Mouse (Mus musculus) thymus, adult 2 months (tissue): ENCODE results near the gene Gm28035. TPM values are rescaled to one million over a fixed set of nuclear protein-coding genes. Genes with fewer than 3 reads are reported as not detected.

Experiments used
- DNase-seq: peaks from one replicate; pipeline ENCODE4 v3.0.0; 2021
- H3K27ac ChIP-seq: fragments of 200-500 bp; 2 replicates; pipeline ENCODE4 v1.5.1; 2012; ENCODE audit warnings: low read length, control low read depth; ENCODE audit not compliant: control insufficient read depth, insufficient read depth
- H3K27me3 ChIP-seq: fragments of 200-500 bp; 2 replicates; pipeline ENCODE4 v1.6.1; 2012; ENCODE audit warnings: mild to moderate bottlenecking, low read length, moderate library complexity, mixed read lengths; ENCODE audit not compliant: control insufficient read depth, insufficient read depth
- H3K36me3 ChIP-seq: fragments of 200-500 bp; 2 replicates; pipeline ENCODE4 v1.6.1; 2012; ENCODE audit warnings: mild to moderate bottlenecking, low read length, moderate library complexity; ENCODE audit not compliant: control insufficient read depth, insufficient read depth
- H3K4me1 ChIP-seq: fragments of 200-500 bp; replicated peaks from 2 replicates; pipeline ENCODE4 v1.6.1; 2012; ENCODE audit warnings: low read length; ENCODE audit not compliant: control insufficient read depth, insufficient read depth
- H3K4me3 ChIP-seq: fragments of 200-500 bp; 2 replicates; pipeline ENCODE4 v1.5.1; 2012; ENCODE audit warnings: mild to moderate bottlenecking, low read length, control low read depth, moderate library complexity; ENCODE audit not compliant: control insufficient read depth, insufficient read depth
- CTCF ChIP-seq: fragments of 200-500 bp; IDR thresholded peaks from 2 replicates; pipeline ENCODE4 v1.5.1; 2012; ENCODE audit warnings: mild to moderate bottlenecking, control low read depth, low read length, moderate library complexity, borderline replicate concordance; ENCODE audit not compliant: control insufficient read depth, poor library complexity, insufficient read depth; ENCODE audit errors: extremely low read depth
- POLR2A ChIP-seq: fragments of 200-500 bp; IDR thresholded peaks from 2 replicates; pipeline ENCODE4 v1.6.1; 2012; ENCODE audit warnings: mild to moderate bottlenecking, low read length, control low read depth, moderate library complexity; ENCODE audit not compliant: control insufficient read depth, poor library complexity, insufficient read depth; ENCODE audit errors: extremely low read depth
- whole genome bisulfite sequencing: fragments of 180-500 bp; shearing (Covaris S2); methylation state at CpG from one replicate; pipeline ENCODE4 v1.1.7; 2018; 5-methylcytosine and 5-hydroxymethylcytosine counted together
- polyA plus RNA-seq: library from polyadenylated mRNA; depleted of rRNA; stranded (reverse); fragments of >200 nt; gene quantifications from 2 replicates; pipeline ENCODE4 v1.2.3, GENCODE M21; 2012

Gene Gm28035
- polyA plus RNA-seq, 1 experiment, result 15.5 TPM

- Histone ChIP-seq H3K27me3 (no peaks in the 10 kb centered on the region), H3K4me3 (no peak overlapping the region), H3K36me3 (peaks cover 25% of the 10 kb centered on the region), H3K27ac (no peak overlapping the region; the same call in 1 of the 2 replicates), H3K4me1 (peaks cover 38% of the 10 kb centered on the region)
- DNase-seq, result no peak
- 90% methylated on average over 7 of the region's 7 CpGs for WGBS
- TF ChIP-seq CTCF, result no peak
- TF ChIP-seq POLR2A, result no peak
These were observed 4.3 kb downstream of the Gm28035 start for GRCm38 (mm10) chr2:30244595-30245178.

DNA sequence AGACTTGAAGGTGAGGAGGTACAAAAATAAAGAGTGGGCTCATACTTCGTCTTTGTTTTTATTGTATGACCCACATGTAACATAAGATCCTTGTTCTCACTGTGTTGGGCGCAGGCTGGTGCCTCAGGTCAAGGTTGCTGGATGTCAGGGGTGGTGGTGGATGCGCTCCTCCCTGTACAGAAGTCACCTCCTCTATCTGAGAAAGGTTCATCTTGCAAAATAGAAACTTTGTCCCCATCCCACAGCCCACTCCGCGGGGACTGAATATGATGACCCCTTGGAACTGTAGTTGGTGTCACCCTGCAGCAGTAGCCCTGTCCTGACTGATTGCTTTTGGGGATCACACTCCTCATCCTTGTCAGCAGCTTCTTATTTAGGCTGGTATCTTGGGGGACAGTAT lies 6.7 kb downstream of the Gm28035 start:
- H3K36me3 ChIP-seq, result peaks cover 15% of the 10 kb centered on the region; the same call in 1 of the 2 replicates
- no peaks in the 10 kb centered on the region for H3K27me3 ChIP-seq
- no peak for TF ChIP-seq POLR2A
- TF ChIP-seq CTCF, result no peak
- WGBS, result 96% methylated on average over 5 of the region's 5 CpGs
- H3K4me3 ChIP-seq, result no peak overlapping the region
- DNase-seq, result no peak
- peaks cover 41% of the 10 kb centered on the region for H3K4me1 ChIP-seq
- no peak overlapping the region for H3K27ac ChIP-seq

DNA sequence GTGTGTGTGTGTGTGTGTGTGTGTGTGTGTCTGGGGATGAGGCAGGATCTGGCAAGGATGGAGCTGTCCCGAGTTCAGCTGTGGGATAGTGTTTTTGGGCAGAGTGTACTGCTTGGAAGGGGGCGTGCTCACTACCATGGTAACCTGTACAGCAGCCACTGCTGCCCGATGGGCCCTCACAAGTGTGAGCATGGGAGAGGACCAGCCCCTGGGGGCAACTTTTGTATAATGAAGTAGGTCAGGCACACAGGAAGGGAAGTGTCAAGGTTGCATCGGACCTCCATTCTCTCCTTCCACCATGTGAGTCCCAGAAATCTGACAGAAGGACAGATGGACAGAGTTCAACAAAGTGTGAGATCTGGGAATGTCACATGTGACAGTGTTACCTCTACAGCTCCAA lies 7.3 kb downstream of the Gm28035 start:
- WGBS, result 79% methylated on average over 4 of the region's 4 CpGs
- Histone ChIP-seq H3K4me1 (peaks cover 44% of the 10 kb centered on the region), H3K27ac (no peak overlapping the region), H3K27me3 (no peaks in the 10 kb centered on the region), H3K36me3 (peaks cover 15% of the 10 kb centered on the region; the same call in 1 of the 2 replicates), H3K4me3 (no peak overlapping the region)
- TF ChIP-seq POLR2A, result no peak
- TF ChIP-seq CTCF, result no peak
- no peak for DNase-seq

DNA sequence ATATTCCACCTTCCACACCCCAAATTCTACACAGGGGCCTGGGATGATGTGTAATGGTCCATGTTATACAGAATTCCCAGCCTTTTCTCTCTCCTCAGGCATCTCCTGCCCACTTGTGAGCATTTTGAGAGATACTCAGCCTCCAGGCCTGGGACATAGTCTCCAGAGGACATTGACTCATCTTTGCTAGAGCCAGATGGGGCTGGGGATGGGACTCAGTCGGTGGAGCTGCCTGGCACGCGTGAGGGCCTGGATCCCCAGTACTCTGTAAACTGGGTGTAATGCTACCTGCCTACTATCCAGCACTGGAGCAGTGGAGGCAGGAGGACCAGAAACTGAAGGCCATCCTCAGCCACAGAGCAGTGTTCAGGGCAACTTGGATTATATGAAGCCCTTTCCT lies 8.8 kb downstream of the Gm28035 start:
- Histone ChIP-seq H3K4me1 (peaks cover 53% of the 10 kb centered on the region), H3K4me3 (no peak overlapping the region), H3K36me3 (peaks cover 8% of the 10 kb centered on the region; the same call in 1 of the 2 replicates), H3K27ac (no peak overlapping the region), H3K27me3 (no peaks in the 10 kb centered on the region)
- WGBS, result 97% methylated on average over 3 of the region's 3 CpGs
- no peak for DNase-seq
- TF ChIP-seq POLR2A (no peak), CTCF (no peak)

DNA sequence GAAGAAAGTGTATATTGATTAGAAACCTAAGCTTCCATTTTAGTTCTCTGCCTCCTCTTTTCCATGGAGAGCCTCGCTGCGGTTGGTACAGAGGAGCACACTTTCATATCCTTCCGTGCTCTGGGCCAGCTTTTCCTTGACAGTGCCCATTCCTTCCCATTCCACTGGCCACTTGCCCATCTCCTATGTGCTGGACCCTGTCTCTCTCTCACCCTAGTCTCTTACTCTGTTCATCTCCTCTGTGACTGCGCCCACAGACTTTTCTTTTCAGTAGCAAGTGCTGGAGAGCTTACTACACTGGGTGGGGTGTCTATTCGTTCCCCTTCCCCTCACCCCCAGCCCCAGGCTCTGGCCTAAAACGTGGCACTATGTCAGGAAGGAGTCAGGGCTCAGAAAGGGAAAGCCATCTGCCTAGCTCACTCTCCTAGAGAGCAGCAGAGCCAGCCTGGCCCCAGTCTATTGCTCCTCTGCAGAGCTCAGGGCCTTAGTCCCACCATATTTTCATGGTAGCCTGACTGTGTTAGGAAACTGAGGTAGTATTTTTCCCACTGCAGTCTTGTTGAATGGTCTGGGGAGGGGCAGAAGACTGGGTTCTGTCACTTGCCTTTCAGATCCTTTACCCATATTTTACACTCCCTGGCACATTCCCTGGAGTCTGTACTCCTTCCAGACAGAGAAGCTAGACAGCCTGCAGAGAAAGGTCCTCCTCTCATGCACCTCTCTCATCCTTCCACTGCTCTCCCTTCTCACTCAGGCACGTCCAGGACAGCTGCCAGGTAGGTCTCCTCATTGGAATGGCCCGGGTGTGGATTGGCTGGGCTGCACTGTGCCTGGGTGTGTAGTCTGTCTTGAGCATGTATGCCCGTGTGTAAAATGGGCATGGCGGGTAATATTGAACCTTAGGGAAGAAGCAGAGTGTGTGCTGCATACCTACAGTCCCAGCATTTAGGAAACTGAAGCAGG lies 10.1 kb downstream of the Gm28035 start:
- no peak overlapping the region for H3K4me3 ChIP-seq
- H3K4me1 ChIP-seq, result peaks cover 48% of the 10 kb centered on the region
- 93% methylated on average over 10 of the region's 10 CpGs for WGBS
- peaks cover 6% of the 10 kb centered on the region for H3K36me3 ChIP-seq
- DNase-seq, result no peak
- TF ChIP-seq POLR2A (no peak), CTCF (no peak)
- H3K27ac ChIP-seq, result peak overlapping the region; percentile 19; the same call in 1 of the 2 replicates
- no peaks in the 10 kb centered on the region for H3K27me3 ChIP-seq

DNA sequence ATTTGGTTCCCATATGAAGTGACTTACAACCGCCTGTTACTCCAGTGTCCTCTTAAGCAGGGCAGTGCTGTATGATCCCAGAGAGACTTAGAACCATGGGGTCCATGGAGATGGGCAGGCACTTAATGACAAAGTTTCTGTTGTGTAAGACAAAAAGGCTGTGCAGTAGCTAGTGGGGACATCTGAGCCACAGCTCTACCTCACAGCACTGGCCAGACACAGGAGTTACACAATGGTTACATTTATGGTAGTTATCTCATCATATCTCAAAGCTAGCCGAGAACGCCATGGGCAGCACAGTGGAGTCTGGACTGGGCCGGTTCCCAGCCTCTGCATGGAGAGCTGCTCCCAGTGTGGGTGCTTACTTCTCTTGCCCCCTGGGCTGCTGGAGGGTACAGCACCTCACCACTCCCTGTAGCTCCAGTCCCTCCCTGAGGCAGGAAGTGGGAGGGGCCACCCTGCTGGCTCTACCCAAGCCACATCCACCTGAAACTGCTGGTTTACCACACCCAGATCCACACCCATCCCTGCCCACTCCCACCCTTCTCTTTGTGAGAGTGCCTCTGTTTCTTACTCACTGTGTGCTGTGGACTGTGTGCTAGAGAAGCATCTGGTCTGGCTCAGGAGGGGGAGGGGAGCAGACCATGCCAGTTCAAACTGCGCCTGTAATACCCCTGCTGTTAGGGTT lies 11.2 kb downstream of the Gm28035 start:
- TF ChIP-seq CTCF, result peak; percentile 14; the same call in 1 of the 2 replicates
- TF ChIP-seq POLR2A, result 0 out of 2 replicates have a peak, but pooled peaks have one; percentile 45
- Histone ChIP-seq H3K27me3 (no peaks in the 10 kb centered on the region), H3K4me3 (no peak overlapping the region), H3K27ac (peak overlapping the region; percentile 83), H3K4me1 (peaks cover 42% of the 10 kb centered on the region), H3K36me3 (peaks cover 17% of the 10 kb centered on the region)
- peak; percentile 85 for DNase-seq
- WGBS, result 34% methylated on average over 5 of the region's 5 CpGs
